Mouse (Mus musculus) heart, adult 18-20 months (tissue): Measurements from ENCODE around the gene Pole. TPM values are rescaled to one million over a fixed set of nuclear protein-coding genes. Genes with fewer than 3 reads are reported as not detected.
A peak's percentile ranks its signal among the peaks of the same experiment; 100 is the strongest.

ENCODE experiments used
- DNase-seq, 2 experiments: peaks; one replicate each; pipeline ENCODE4 v3.0.0; 2021 to 2022; ENCODE audit warnings: mixed read lengths in 1 of 2
- long read RNA-seq, 2 experiments: library from polyadenylated mRNA; stranded (forward); transcript quantifications; one replicate each; pipeline ENCODE4 v2.0.0; 2021
- total RNA-seq, 2 experiments: library from RNA; stranded (reverse); gene quantifications; 2 replicates each; pipeline ENCODE4 v1.2.3; 2021

Pole gene
- 1 to 10 TPM; 2.2 to 2.3 TPM for total RNA-seq
- long read RNA-seq, experiment 1, full-length matches to known transcripts = 1 of 1 reads
- long read RNA-seq, experiment 1, partial matches to known transcripts = 0 of 1 reads
- long read RNA-seq, experiment 1, other reads (novel, unspliced or antisense) = 0 of 1 reads
- long read RNA-seq, experiment 2, partial matches to known transcripts = 1 of 1 reads
- long read RNA-seq, experiment 2, other reads (novel, unspliced or antisense) = 0 of 1 reads

GRCm38 (mm10) chr5:110285770-110286445 is at the start of gene Pole, which contains the start of gene Pxmp2:
Pole (plus strand) TSS chr5:110286306.
Pxmp2 (minus strand) TSS chr5:110286186.
- peak; percentile 94 to 95 for DNase-seq

GRCm38 (mm10) chr5:110244091-110244490 is 42.0 kb upstream of the Pole start:
- no peak for DNase-seq

GRCm38 (mm10) chr5:110266941-110267340 is 19.2 kb upstream of the Pole start:
- no peak for DNase-seq

GRCm38 (mm10) chr5:110269141-110270101 is 16.7 kb upstream of the Pole start, which contains the start of gene Pgam5:
Pgam5 (minus strand) TSS chr5:110269913.
- peak; percentile 91 to 92 for DNase-seq

GRCm38 (mm10) chr5:110270242-110270641 is 15.9 kb upstream of the Pole start:
- peak in 1 of 2 experiments; percentile 10 for DNase-seq

GRCm38 (mm10) chr5:110274147-110274546 is 12.0 kb upstream of the Pole start:
- DNase-seq = no peak

- DNase-seq = no peak
Observed at GRCm38 (mm10) chr5:110274846-110275245, 11.3 kb upstream of the Pole start.

GRCm38 (mm10) chr5:110276391-110276790 is 9.7 kb upstream of the Pole start:
- DNase-seq = no peak

GRCm38 (mm10) chr5:110276910-110277309 is 9.2 kb upstream of the Pole start:
- DNase-seq = no peak

GRCm38 (mm10) chr5:110281984-110282383 is 4.1 kb upstream of the Pole start:
- DNase-seq = no peak

- peak; percentile 39 to 78 for DNase-seq
Observed at GRCm38 (mm10) chr5:110284536-110284935, 1.6 kb upstream of the Pole start.

- DNase-seq = peak; percentile 7 to 37
Observed at GRCm38 (mm10) chr5:110285156-110285555, 950 bp upstream of the Pole start.

GRCm38 (mm10) chr5:110286446-110287083 is 459 bp downstream of the Pole start:
- DNase-seq = no peak

- no peak for DNase-seq
Observed at GRCm38 (mm10) chr5:110287084-110287475, 974 bp downstream of the Pole start.

GRCm38 (mm10) chr5:110291649-110292048 is 5.5 kb downstream of the Pole start:
- DNase-seq = no peak

- DNase-seq = no peak
Observed at GRCm38 (mm10) chr5:110296637-110297036, 10.5 kb downstream of the Pole start.

GRCm38 (mm10) chr5:110300591-110300990 is 14.5 kb downstream of the Pole start:
- no peak for DNase-seq

- no peak for DNase-seq
Observed at GRCm38 (mm10) chr5:110308861-110309260, 22.8 kb downstream of the Pole start.

GRCm38 (mm10) chr5:110313127-110313526 is 27.0 kb downstream of the Pole start:
- no peak for DNase-seq

GRCm38 (mm10) chr5:110330508-110330907 is 44.4 kb downstream of the Pole start:
- DNase-seq = no peak

GRCm38 (mm10) chr5:110338792-110339191 is 52.7 kb downstream of the Pole start:
- peak; percentile 16 to 48 for DNase-seq
